Mouse (Mus musculus) ZHBTc4 (cell line): Measurements from ENCODE around the gene Ptprg.

ENCODE experiments used
- DNase-seq: peaks from one replicate; pipeline ENCODE4 v3.0.0-alpha.2; 2011; ENCODE audit warnings: low read depth, low spot score

Gene Ptprg

GRCm38 (mm10) chr14:11819326-11819725, 266.0 kb downstream of the Ptprg start:
- DNase-seq, result no peak

GRCm38 (mm10) chr14:11822830-11823700, 269.7 kb downstream of the Ptprg start:
- DNase-seq, result no peak

- no peak for DNase-seq
Observed at GRCm38 (mm10) chr14:11823701-11824095, 270.4 kb downstream of the Ptprg start.

DNA sequence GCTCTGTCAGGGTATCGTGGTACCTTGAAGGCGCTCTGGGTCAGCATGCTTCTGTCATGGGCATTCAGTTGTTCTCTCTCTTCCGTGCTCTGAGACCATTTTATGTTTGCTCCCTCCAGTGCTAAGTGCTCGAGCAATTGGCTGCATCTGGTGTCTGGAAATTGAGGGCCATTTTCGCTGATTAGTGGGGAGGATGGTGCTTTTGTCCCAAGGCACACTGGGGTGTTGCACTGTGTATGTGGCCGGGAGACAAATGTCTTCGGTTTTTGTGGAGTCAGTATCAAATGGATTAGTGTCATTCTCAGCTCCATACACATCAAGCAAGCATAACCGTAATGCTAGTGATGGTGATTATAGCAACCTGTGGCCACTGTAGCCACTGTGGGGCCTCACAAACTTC, 271.6 kb downstream of the Ptprg start:
- DNase-seq, result no peak

DNA sequence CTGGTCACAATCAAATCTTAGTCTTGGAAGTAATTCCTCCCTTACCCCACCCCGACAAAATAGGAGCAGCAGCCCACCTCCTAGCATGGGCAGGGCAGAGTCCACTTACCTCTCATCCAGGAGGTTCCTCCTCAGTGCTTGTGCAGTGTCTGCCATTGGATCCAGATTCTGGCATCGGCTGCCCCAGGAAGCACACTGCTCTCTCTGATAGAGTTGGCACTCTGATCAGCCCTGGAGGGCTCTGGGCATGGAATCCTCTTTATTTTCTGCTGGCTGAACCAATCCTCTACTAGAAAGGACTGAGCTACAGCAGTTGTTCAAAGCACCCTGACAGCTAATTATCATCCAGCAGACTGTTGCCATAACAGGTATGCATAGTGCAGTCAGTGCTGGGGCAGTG, 272.2 kb downstream of the Ptprg start:
- no peak for DNase-seq

DNA sequence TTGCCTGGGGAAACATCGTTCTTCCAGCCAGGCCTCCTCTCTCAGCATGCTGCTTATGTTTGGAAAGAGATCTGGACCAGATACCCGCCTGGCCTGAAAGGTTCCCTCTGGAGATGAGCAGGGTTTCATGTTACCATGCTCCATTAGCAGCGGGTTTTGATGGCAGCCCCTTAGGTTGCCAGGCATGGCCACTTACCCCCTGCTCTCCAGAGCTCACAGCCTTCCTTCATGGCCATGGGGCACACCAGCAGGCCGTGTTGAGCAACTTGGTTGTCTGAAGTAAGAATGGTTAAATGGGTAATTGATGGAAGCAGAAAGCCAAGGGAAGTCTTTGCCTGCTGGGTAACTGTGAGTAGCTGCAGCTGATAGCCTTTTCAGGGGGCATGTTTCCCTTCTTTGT, 274.8 kb downstream of the Ptprg start:
- no peak for DNase-seq

DNA sequence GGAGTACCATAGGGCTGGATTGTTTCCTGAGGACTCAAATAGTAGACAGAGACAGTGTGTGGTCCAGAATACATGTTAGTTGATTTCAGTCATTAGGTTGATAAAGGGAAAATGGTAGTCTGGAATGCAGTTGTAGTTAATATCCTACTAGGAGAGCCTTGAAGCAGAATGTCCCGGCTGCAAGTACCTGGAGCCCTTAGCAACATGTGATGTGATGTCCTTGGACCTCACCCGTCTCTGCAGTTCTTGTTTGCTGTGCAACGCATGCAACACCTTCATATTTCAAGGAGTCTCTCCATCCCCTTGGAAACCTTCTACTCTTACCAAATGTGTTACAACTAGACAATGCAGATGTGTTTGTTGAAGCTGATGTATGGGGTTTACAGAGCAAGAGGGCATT, 280.3 kb downstream of the Ptprg start:
- DNase-seq, result peak; percentile 19

GRCm38 (mm10) chr14:11835706-11836445, 282.5 kb downstream of the Ptprg start:
- no peak for DNase-seq

- no peak for DNase-seq
Observed at GRCm38 (mm10) chr14:11837714-11838113, 284.4 kb downstream of the Ptprg start.

DNA sequence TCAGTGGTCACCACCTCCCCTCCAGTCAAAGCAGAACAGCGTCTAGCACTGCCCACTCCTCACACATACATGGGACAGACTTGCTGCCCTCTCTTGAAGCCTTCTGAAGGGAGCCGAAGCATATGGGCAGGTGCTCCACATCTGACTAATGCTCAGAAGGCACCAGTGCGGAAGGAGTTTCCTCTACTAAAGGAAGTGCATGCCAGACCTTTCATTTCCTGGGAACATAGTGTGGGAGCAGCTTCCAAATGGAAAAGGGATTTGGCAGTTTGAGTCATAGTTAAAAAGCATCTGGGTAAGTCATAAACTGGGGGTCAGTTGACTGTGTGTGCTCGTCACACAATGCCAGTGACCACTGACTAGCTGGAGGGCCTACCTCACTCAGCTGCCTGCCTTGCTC, 288.3 kb downstream of the Ptprg start:
- DNase-seq, result no peak

DNA sequence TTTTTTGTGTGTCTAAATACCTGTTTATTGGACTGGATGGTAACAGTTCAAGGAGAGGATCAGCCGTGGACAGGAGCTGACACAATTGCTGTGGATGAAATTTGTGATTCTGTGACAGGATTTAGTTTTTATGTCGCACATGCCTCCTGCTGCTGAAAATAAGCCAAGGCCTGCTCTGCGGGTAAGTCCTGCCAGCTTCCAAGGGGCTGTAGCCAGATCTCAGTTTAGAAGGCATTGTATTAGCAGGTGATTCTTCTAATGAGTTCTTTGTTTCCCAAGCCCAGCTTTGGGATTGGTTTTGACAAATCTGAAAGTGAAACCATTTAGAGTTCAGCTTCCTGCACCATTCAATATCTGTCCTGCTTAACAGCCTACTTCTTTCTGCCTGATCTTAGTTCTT, 299.6 kb downstream of the Ptprg start:
- DNase-seq, result no peak

DNA sequence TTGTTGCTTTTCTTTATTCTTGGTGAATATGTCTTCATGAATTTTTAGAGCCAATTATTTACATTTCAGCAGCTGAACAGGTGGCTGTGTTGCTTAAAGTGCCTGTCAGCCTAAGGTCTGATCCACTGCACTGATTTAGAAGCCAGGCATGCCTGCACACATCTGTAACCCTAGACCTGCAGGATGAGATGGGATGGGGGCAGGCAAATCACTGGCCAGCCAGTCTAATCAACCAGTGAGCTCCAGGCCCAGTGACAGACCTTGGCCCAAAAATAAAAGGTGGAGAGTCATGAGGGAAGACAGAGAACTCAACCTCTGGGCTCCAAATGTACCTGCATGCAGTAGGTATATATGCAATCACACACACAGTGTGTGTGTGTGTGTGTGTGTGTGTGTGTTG, 302.2 kb downstream of the Ptprg start:
- DNase-seq, result no peak

DNA sequence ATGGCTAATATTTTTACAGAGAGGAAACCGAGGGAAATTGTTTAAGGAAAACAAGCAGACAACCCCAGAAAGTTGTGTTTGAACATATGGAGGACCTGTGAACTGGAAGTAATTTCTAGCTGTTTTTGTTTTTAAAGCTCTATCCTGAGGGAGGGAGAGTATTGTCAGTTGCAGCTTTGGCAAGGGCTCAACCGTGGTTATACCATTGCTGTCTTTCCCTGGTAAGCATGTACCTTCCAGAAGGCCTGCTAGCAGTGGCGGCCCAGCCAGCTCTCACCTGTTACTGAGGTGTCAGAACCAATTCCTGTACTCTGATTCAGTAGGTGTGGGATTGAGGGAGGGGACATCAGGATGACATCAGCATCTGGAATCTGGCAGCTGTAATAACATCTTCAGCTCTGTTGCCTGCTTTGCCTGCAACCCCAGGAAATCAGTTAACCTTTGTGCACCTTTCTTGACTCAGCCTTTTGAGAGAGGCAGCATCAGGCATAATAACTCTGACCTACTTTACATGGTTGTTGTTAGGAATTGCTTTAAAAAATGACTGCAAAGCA, 304.7 kb downstream of the Ptprg start:
- DNase-seq, result no peak

DNA sequence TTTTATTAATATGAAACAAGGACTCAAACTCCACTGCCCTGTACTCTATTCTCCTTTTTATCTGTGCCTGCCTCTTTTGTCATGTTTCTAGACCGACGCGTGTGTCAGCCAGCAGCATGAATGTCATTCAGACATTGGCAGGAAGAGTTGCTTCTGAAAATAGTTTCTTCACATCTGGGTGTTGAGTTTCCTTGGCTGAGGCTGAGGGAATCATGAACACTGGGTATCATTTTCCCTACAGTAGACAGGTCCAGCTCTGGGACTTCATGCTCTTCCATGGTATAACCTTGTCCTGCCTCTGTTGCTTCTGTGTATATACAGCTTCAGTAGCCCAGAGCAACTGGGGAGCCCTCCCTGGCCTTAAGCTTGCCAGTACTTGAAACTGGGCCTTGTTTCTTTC, 310.0 kb downstream of the Ptprg start:
- no peak for DNase-seq

DNA sequence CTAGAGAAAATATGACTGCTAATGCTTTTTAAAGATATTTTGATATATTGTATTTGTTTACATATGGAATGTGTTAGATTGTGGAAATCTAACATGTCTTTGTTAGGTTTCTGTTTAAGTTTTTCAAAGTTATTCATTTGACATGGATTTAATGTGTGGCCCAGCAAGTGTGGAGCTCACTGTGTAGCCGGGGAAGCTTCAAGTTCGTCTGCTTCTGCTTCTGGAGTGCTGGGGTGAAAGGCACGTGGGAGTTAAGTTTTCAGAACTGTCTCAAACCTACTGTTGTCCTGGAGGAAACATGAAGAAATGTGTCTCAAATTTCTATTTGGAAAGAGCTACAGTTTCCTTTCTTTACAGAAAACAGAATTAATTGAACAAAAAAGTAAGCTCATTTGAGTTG, 311.5 kb downstream of the Ptprg start:
- no peak for DNase-seq

DNA sequence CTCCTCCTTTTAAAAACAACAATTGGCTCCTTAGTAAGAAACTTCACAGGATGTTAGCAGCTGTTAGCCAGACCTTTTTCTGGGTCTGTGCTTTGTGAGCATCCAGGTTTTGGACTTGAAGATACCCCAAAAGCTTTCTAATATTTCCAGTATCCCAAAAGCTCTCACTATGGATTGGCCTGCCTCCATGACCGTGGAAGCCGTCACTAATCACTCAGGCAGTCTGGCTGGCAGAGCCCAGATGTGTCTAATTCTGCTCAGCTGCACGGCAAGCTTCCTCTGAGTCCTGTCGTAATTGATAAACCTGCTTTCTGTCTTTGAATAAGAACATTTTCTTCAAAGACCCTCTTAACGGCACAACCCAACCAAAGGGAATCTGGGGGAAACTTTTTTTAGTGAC, 312.0 kb downstream of the Ptprg start:
- no peak for DNase-seq

GRCm38 (mm10) chr14:11865872-11866271, 312.5 kb downstream of the Ptprg start:
- DNase-seq, result no peak

DNA sequence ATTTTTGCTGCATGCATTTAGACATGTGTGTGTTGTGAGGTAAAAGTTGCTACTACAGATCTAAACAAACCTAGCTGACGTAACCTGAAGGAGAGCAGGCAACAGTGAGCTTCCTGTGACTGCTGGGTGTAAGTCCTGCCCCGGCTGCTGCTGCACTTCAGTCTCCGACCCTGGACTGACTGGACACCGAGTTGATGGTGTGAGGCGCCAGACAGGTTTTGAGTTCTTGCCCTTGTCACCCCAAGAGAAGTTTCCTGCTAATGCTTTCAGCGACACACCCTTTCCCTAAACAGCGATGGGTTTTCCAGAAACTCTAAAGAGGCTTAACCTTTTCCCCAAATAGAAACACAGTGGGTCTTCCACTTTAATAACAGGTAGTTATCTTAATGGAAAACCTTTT, 313.1 kb downstream of the Ptprg start:
- no peak for DNase-seq

DNA sequence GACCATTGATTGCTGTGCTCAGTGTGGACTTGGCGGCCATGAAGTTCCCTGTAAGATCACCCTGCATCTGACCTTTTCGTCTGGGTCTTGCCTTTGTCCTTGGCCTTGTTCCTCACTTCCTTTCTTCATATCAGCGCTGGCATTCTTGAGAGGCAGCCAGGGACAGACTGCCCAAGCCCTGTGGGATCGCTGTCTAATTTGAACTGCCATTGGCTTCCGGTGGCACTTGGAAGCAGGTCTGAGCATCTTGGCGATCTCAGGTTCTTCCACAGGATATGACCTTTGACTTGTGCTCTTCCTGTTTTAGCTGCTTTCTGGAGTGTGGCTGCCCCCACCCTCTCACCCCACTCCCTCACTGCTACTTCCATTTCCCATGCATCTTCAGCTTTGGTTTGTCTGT, 315.3 kb downstream of the Ptprg start:
- DNase-seq, result peak; percentile 9

- DNase-seq, result no peak
Observed at GRCm38 (mm10) chr14:11871752-11872344, 318.5 kb downstream of the Ptprg start.

- DNase-seq, result no peak
Observed at GRCm38 (mm10) chr14:11874266-11874665, 320.9 kb downstream of the Ptprg start.
